In genomic region chr12:59663161-59663560, GRCm38 (mm10) we compare ENCODE assay signal across 32 mouse cellular contexts.
"Had no signal": no experiment of that assay in that cellular context is flagged by ENCODE, and none has a peak within 500 bp of the region (broad histone marks: within the 10 kb centered on the region; RNA-seq: fewer than 3 reads in every experiment).

No protein-coding gene starts in this region.

- H3K27ac ChIP-seq: limb, embryonic 10.5 days; limb, embryonic 12.5 days; limb, embryonic 13.5 days; limb, embryonic 15.5 days; liver, embryonic 12.5 days; liver, embryonic 13.5 days; liver, embryonic 14.5 days; liver, embryonic 15.5 days; lung, embryonic 15.5 days; macrophage; midbrain, embryonic 10.5 days; midbrain, embryonic 12.5 days; midbrain, embryonic 13.5 days; midbrain, embryonic 15.5 days; neural tube, embryonic 12.5 days had no signal

- H3K9me3 ChIP-seq: limb, embryonic 10.5 days; limb, embryonic 12.5 days; limb, embryonic 13.5 days; limb, embryonic 15.5 days; liver, embryonic 13.5 days; liver, embryonic 15.5 days; lung, embryonic 15.5 days; midbrain, embryonic 10.5 days; midbrain, embryonic 12.5 days; midbrain, embryonic 13.5 days; midbrain, embryonic 15.5 days; neural tube, embryonic 12.5 days had no signal

- H3K27me3 ChIP-seq: limb, embryonic 12.5 days; limb, embryonic 13.5 days; limb, embryonic 15.5 days; liver, embryonic 12.5 days; liver, embryonic 13.5 days; liver, embryonic 15.5 days; lung, embryonic 15.5 days; megakaryocyte, embryonic 14.5 days; midbrain, embryonic 12.5 days; midbrain, embryonic 13.5 days; midbrain, embryonic 15.5 days; neural tube, embryonic 12.5 days had no signal

- H3K4me1 ChIP-seq: limb, embryonic 10.5 days; limb, embryonic 12.5 days; limb, embryonic 13.5 days; limb, embryonic 15.5 days; liver, embryonic 12.5 days; liver, embryonic 13.5 days; liver, embryonic 15.5 days; lung, embryonic 15.5 days; megakaryocyte, embryonic 14.5 days; midbrain, embryonic 10.5 days; midbrain, embryonic 12.5 days; midbrain, embryonic 13.5 days; midbrain, embryonic 15.5 days; neural tube, embryonic 12.5 days had no signal

- H3K9ac ChIP-seq: limb, embryonic 12.5 days; limb, embryonic 13.5 days; limb, embryonic 15.5 days; liver, embryonic 12.5 days; liver, embryonic 13.5 days; liver, embryonic 14.5 days; liver, embryonic 15.5 days; liver, postnatal 0 days; lung, embryonic 14.5 days; lung, embryonic 15.5 days; midbrain, embryonic 12.5 days; midbrain, embryonic 13.5 days; midbrain, embryonic 15.5 days; neural tube, embryonic 12.5 days had no signal

- H3K4me3 ChIP-seq: limb, embryonic 10.5 days; limb, embryonic 12.5 days; limb, embryonic 13.5 days; limb, embryonic 15.5 days; liver, embryonic 12.5 days; liver, embryonic 13.5 days; liver, embryonic 15.5 days; lung, embryonic 15.5 days; megakaryocyte, embryonic 14.5 days; midbrain, embryonic 10.5 days; midbrain, embryonic 12.5 days; midbrain, embryonic 13.5 days; midbrain, embryonic 15.5 days; myocyte; neural tube, embryonic 12.5 days had no signal

- H3K36me3 ChIP-seq: limb, embryonic 10.5 days; limb, embryonic 12.5 days; limb, embryonic 13.5 days; limb, embryonic 15.5 days; liver, embryonic 12.5 days; liver, embryonic 13.5 days; liver, embryonic 15.5 days; lung, embryonic 15.5 days; midbrain, embryonic 10.5 days; midbrain, embryonic 12.5 days; midbrain, embryonic 13.5 days; midbrain, embryonic 15.5 days; neural tube, embryonic 12.5 days had no signal

- ATAC-seq: liver, embryonic 12.5 days; liver, postnatal 0 days; lung, postnatal 0 days; midbrain, embryonic 13.5 days; midbrain, embryonic 15.5 days; midbrain, embryonic 16.5 days had no signal

- H3K4me2 ChIP-seq: limb, embryonic 12.5 days; limb, embryonic 13.5 days; limb, embryonic 15.5 days; liver, embryonic 11.5 days; liver, embryonic 12.5 days; liver, embryonic 13.5 days; liver, embryonic 15.5 days; lung, embryonic 14.5 days; lung, embryonic 15.5 days; midbrain, embryonic 11.5 days; midbrain, embryonic 12.5 days; midbrain, embryonic 13.5 days; midbrain, embryonic 15.5 days; neural tube, embryonic 12.5 days had no signal

- DNase-seq: left cerebral cortex, postnatal 4 days; liver; liver, embryonic 13.5 days; liver, postnatal 0 days; lung, adult 18-20 months; lung, adult 2 months; lung, embryonic 14.5 days; lung, postnatal 10 days; lung, postnatal 14 days; lung, postnatal 36 days; lung, postnatal 4 days; midbrain, embryonic 14.5 days had no signal
